Mouse (Mus musculus) kidney, adult 2 months (tissue): ENCODE measurements around the gene Exosc7. TPM values are rescaled to one million over a fixed set of nuclear protein-coding genes. Genes with fewer than 3 reads are reported as not detected.

Source experiments
- DNase-seq: peaks from one replicate; pipeline ENCODE4 v3.0.0; 2021
- H3K27ac ChIP-seq: fragments of 200-500 bp; 2 replicates; pipeline ENCODE4 v1.5.1; 2012; ENCODE audit warnings: low read depth, low read length, control low read depth, inconsistent platforms; ENCODE audit not compliant: insufficient read depth
- H3K27me3 ChIP-seq: fragments of 200-500 bp; replicated peaks from 2 replicates; pipeline ENCODE4 v1.6.1; 2012; ENCODE audit warnings: mild to moderate bottlenecking, moderate library complexity, low read length, inconsistent platforms; ENCODE audit not compliant: control insufficient read depth, insufficient read depth
- H3K36me3 ChIP-seq: fragments of 200-500 bp; 2 replicates; pipeline ENCODE4 v1.6.1; 2012; ENCODE audit warnings: mild to moderate bottlenecking, moderate library complexity, low read length, inconsistent platforms; ENCODE audit not compliant: control insufficient read depth, insufficient read depth
- H3K4me1 ChIP-seq: fragments of 200-500 bp; 2 replicates; pipeline ENCODE4 v1.6.1; 2011; ENCODE audit warnings: low read length; ENCODE audit not compliant: control insufficient read depth, insufficient read depth
- H3K4me3 ChIP-seq: fragments of 200-500 bp; 2 replicates; pipeline ENCODE4 v1.5.1; 2011; ENCODE audit warnings: mild to moderate bottlenecking, low read depth, low read length, control low read depth; ENCODE audit not compliant: insufficient read depth
- CTCF ChIP-seq: fragments of 200-500 bp; conservative IDR thresholded peaks from 2 replicates; pipeline ENCODE4 v1.5.1; 2011; ENCODE audit warnings: low read depth, mild to moderate bottlenecking, control low read depth, low read length, moderate library complexity, mixed read lengths; ENCODE audit not compliant: insufficient read depth, insufficient read length
- POLR2A ChIP-seq: fragments of 200-500 bp; IDR thresholded peaks from one replicate; pipeline ENCODE4 v1.6.1; 2011; ENCODE audit warnings: low read depth, low read length, control low read depth
- WGBS: fragments of 180-500 bp; shearing (Covaris S2); methylation state at CpG from one replicate; pipeline ENCODE4 v1.1.7; 2018; 5-methylcytosine and 5-hydroxymethylcytosine counted together
- polyA plus RNA-seq: library from polyadenylated mRNA; depleted of rRNA; stranded (reverse); fragments of >200 nt; gene quantifications from 2 replicates; pipeline ENCODE4 v1.2.3, GENCODE M21; 2012; rRNA removed

Exosc7 gene
- polyA plus RNA-seq, 1 experiment = 44.3 TPM

DNA sequence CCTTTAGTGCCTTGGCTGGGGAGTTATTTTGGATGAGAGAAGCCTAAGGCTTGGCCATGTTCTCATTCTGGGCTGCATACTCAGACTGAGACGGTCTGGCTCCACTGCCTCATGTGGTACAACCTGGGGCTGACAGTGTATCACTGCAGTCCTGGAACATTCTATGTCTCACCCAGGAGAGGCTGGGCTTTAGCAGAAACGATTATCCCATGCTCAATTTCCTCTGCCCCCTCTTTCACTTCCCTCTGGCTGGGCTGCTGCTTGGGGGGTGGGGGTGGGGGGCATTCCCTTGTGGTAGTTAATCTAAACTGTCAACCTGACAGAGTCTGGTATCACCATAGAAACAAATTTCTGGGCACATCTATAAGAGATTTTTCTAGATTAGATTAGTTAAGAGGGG is 72.5 kb downstream of the Exosc7 start:
- Histone ChIP-seq H3K4me1 (peaks cover 11% of the 10 kb centered on the region; the same call in 1 of the 2 replicates), H3K27ac (no peak overlapping the region), H3K36me3 (no peaks in the 10 kb centered on the region; the same call in 1 of the 2 replicates), H3K27me3 (no peaks in the 10 kb centered on the region), H3K4me3 (no peak overlapping the region)
- no peak for DNase-seq
- WGBS = 41% methylated on average over 2 of the region's 2 CpGs
- TF ChIP-seq POLR2A (no peak), CTCF (no peak)

Other genes starting within 250 kb of the Exosc7 start
- 26.9 and 30.0 TPM in 2 replicates for gene Zfp445, start 247.2 kb upstream of the Exosc7 start, polyA plus RNA-seq
- 5.2 and 6.5 TPM in 2 replicates for gene Zkscan7, start 227.5 kb upstream of the Exosc7 start, polyA plus RNA-seq
- 0.67 and 0.91 TPM in 2 replicates for gene Zfp105, start 190.1 kb upstream of the Exosc7 start, polyA plus RNA-seq
- gene 1110059G10Rik, start 162.2 kb upstream of the Exosc7 start, polyA plus RNA-seq = 2.6 and 4.5 TPM in 2 replicates
- 0.42 and 0.53 TPM in 2 replicates for gene Kif15, start 162.2 kb upstream of the Exosc7 start, polyA plus RNA-seq
- gene Tmem42, start 91.9 kb upstream of the Exosc7 start, polyA plus RNA-seq = 19.8 and 23.1 TPM in 2 replicates
- gene Tgm4, start 78.5 kb upstream of the Exosc7 start, polyA plus RNA-seq = 0.04 TPM in 1 of 2 replicates, not detected in the other
- gene Zdhhc3, start within 50 bp of the Exosc7 start, polyA plus RNA-seq = 97.4 and 141 TPM in 2 replicates
- 16.2 and 24.9 TPM in 2 replicates for gene Clec3b, start 37.7 kb downstream of the Exosc7 start, polyA plus RNA-seq
- 17.9 and 22.4 TPM in 2 replicates for gene Cdcp1, start 102.8 kb downstream of the Exosc7 start, polyA plus RNA-seq
- gene Tmem158, start 147.5 kb downstream of the Exosc7 start, polyA plus RNA-seq = 2.8 and 5.4 TPM in 2 replicates